Mouse (Mus musculus) c-Kit-positive CD71-negative TER-119-negative erythroid progenitor cells, embryonic 14.5 days (primary cell): ENCODE data around the gene Rbm15.
A peak's percentile ranks its signal among the peaks of the same experiment; 100 is the strongest.

Experiments
- DNase-seq: peaks from one replicate; pipeline ENCODE4 v3.0.0-alpha.2; 2013; ENCODE audit warnings: low read depth

Rbm15 gene

GRCm38 (mm10) chr3:107333381-107334201, at the start of gene Rbm15:
Rbm15 (minus strand) TSS chr3:107333673.
- peak; percentile 99 for DNase-seq

GRCm38 (mm10) chr3:107379422-107379821, 45.9 kb upstream of the Rbm15 start:
- peak; percentile 64 for DNase-seq

- DNase-seq: no peak
Observed at GRCm38 (mm10) chr3:107378626-107379025, 45.2 kb upstream of the Rbm15 start.

GRCm38 (mm10) chr3:107374948-107375664, 41.6 kb upstream of the Rbm15 start:
- no peak for DNase-seq

GRCm38 (mm10) chr3:107369156-107369555, 35.7 kb upstream of the Rbm15 start:
- no peak for DNase-seq

- no peak for DNase-seq
Observed at GRCm38 (mm10) chr3:107367938-107368599, 34.6 kb upstream of the Rbm15 start.

- DNase-seq: no peak
Observed at GRCm38 (mm10) chr3:107365341-107365740, 31.9 kb upstream of the Rbm15 start.

GRCm38 (mm10) chr3:107363391-107363790, 29.9 kb upstream of the Rbm15 start:
- no peak for DNase-seq

- DNase-seq: no peak
Observed at GRCm38 (mm10) chr3:107360341-107360740, 26.9 kb upstream of the Rbm15 start.

GRCm38 (mm10) chr3:107357700-107358234, 24.3 kb upstream of the Rbm15 start:
- no peak for DNase-seq

- peak; percentile 43 for DNase-seq
Observed at GRCm38 (mm10) chr3:107356964-107357441, 23.5 kb upstream of the Rbm15 start.

- no peak for DNase-seq
Observed at GRCm38 (mm10) chr3:107355618-107356260, 22.3 kb upstream of the Rbm15 start.

- no peak for DNase-seq
Observed at GRCm38 (mm10) chr3:107351706-107352105, 18.2 kb upstream of the Rbm15 start.

- no peak for DNase-seq
Observed at GRCm38 (mm10) chr3:107349006-107349405, 15.5 kb upstream of the Rbm15 start.

GRCm38 (mm10) chr3:107345033-107345725, 11.7 kb upstream of the Rbm15 start:
- no peak for DNase-seq

GRCm38 (mm10) chr3:107343971-107344370, 10.5 kb upstream of the Rbm15 start:
- no peak for DNase-seq

- DNase-seq: no peak
Observed at GRCm38 (mm10) chr3:107334202-107334934, 895 bp upstream of the Rbm15 start.

GRCm38 (mm10) chr3:107332960-107333380, 503 bp downstream of the Rbm15 start:
- peak; percentile 96 for DNase-seq

GRCm38 (mm10) chr3:107332127-107332959, 1.1 kb downstream of the Rbm15 start:
- DNase-seq: no peak

- no peak for DNase-seq
Observed at GRCm38 (mm10) chr3:107331746-107332126, 1.7 kb downstream of the Rbm15 start.
